19 mouse cellular contexts compared by ENCODE assay signal in the genomic region with DNA sequence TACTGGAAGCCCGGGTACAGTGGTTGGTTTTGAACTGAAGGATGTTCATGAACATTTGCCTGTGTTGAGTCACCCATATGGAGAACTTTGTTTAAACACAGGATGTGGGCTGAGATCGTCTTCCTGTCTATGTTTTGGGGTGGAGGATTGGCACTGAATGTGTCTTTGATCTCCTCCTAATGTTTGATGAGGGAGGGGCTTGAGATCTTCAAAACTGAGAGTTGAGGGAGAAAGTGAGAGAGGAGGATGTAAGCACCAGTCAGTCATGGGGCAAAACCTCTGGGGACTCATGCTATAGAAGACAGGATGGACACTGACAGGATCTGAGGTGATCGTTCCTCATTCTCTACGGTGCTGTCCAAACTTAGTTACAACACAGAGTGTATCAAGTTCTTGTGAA. TPM values are rescaled to one million over a fixed set of nuclear protein-coding genes. Genes with fewer than 3 reads are reported as not detected.
DNase-seq lines count a peak whose midpoint lies in the region; ATAC-seq and TF ChIP-seq lines count a peak whose summit lies in the region.
"Had no signal": no experiment of that assay in that cellular context is flagged by ENCODE, and none has a peak within 500 bp of the region (broad histone marks: within the 10 kb centered on the region; RNA-seq: fewer than 3 reads in every experiment).

No protein-coding gene starts in this region.

- WGBS in liver, adult 2 months = 76% methylated on average over 4 of the region's 4 CpGs
- 49% methylated on average over 4 of the region's 4 CpGs for WGBS in liver, embryonic 11.5 days
- WGBS in thymus, adult 2 months = 9% methylated on average over 4 of the region's 4 CpGs
- WGBS in forebrain, embryonic 13.5 days = 72% methylated on average over 4 of the region's 4 CpGs

- H3K27ac ChIP-seq in liver, adult 2 months (replicated peaks; ENCODE audit: insufficient read depth, low read depth, low read length) = no peak overlapping the region
- H3K27ac ChIP-seq in liver, embryonic 11.5 days (ENCODE audit: low read depth, low read length) = no peak overlapping the region
- peak overlapping the region; percentile 7; the same call in 1 of the 2 replicates for H3K27ac ChIP-seq in thymus, adult 2 months (ENCODE audit: control insufficient read depth, insufficient read depth, low read length)
- no peak overlapping the region for H3K27ac ChIP-seq in forebrain, embryonic 13.5 days
- H3K27ac ChIP-seq: kidney, postnatal 0 days; liver, embryonic 14.5 days; neural tube, embryonic 15.5 days had no signal

- no peaks in the 10 kb centered on the region for H3K9me3 ChIP-seq in liver, embryonic 11.5 days (ENCODE audit: control insufficient read depth, low read length)
- no peaks in the 10 kb centered on the region for H3K9me3 ChIP-seq in forebrain, embryonic 13.5 days (replicated peaks)
- H3K9me3 ChIP-seq: megakaryocyte, embryonic 14.5 days; neural tube, embryonic 15.5 days had no signal

- no peaks in the 10 kb centered on the region for H3K27me3 ChIP-seq in liver, adult 2 months (ENCODE audit: control insufficient read depth, insufficient read depth, low read length)
- H3K27me3 ChIP-seq in liver, embryonic 11.5 days (replicated peaks; ENCODE audit: control insufficient read depth, insufficient read depth, low read length) = no peaks in the 10 kb centered on the region
- H3K27me3 ChIP-seq in thymus, adult 2 months (ENCODE audit: control insufficient read depth, insufficient read depth, low read length) = no peaks in the 10 kb centered on the region
- no peaks in the 10 kb centered on the region for H3K27me3 ChIP-seq in forebrain, embryonic 13.5 days
- H3K27me3 ChIP-seq: megakaryocyte, embryonic 14.5 days; neural tube, embryonic 15.5 days had no signal

- H3K4me2 ChIP-seq in liver, embryonic 11.5 days = no peak overlapping the region
- H3K4me2 ChIP-seq in forebrain, embryonic 13.5 days = no peak overlapping the region
- H3K4me2 ChIP-seq: neural tube, embryonic 15.5 days had no signal

- no peaks in the 10 kb centered on the region for H3K79me2 ChIP-seq in liver, adult 2 months (ENCODE audit: control insufficient read depth, insufficient read depth, low read length)

- peak; percentile 7 for DNase-seq in liver, adult 2 months (ENCODE audit: extremely low read depth, low read depth, low spot score)
- no peak for DNase-seq in liver, embryonic 11.5 days (ENCODE audit: low spot score)
- peak; percentile 78 for DNase-seq in thymus, adult 2 months
- no peak for DNase-seq in urinary bladder, postnatal 36 days (ENCODE audit: low spot score in 2 of 2)
- DNase-seq in adrenal gland, adult 8-10 months = no peak
- DNase-seq: cerebellum, adult 18-20 months had no signal

- no peaks in the 10 kb centered on the region for H3K4me1 ChIP-seq in liver, adult 2 months (ENCODE audit: control insufficient read depth, insufficient read depth, low read length)
- no peaks in the 10 kb centered on the region for H3K4me1 ChIP-seq in liver, embryonic 11.5 days (replicated peaks; ENCODE audit: control insufficient read depth, insufficient read depth, low read length)
- H3K4me1 ChIP-seq in thymus, adult 2 months (replicated peaks; ENCODE audit: control insufficient read depth, insufficient read depth, low read length) = peaks cover 5% of the 10 kb centered on the region; the same call in 1 of the 2 replicates
- H3K4me1 ChIP-seq in forebrain, embryonic 13.5 days = no peaks in the 10 kb centered on the region
- H3K4me1 ChIP-seq: neural tube, embryonic 15.5 days had no signal

- no peak overlapping the region for H3K9ac ChIP-seq in liver, adult 2 months (ENCODE audit: low read depth, low read length)
- H3K9ac ChIP-seq in liver, embryonic 11.5 days (ENCODE audit: low read depth, low read length) = no peak overlapping the region
- no peak overlapping the region for H3K9ac ChIP-seq in forebrain, embryonic 13.5 days
- H3K9ac ChIP-seq: liver, embryonic 14.5 days; neural tube, embryonic 15.5 days had no signal

- no peak overlapping the region for H3K4me3 ChIP-seq in liver, adult 2 months (ENCODE audit: insufficient read depth, low read depth, low read length)
- no peak overlapping the region for H3K4me3 ChIP-seq in liver, embryonic 11.5 days (ENCODE audit: low read depth, low read length)
- no peak overlapping the region for H3K4me3 ChIP-seq in thymus, adult 2 months (ENCODE audit: control insufficient read depth, insufficient read depth, low read length)
- no peak overlapping the region for H3K4me3 ChIP-seq in forebrain, embryonic 13.5 days
- H3K4me3 ChIP-seq: megakaryocyte, embryonic 14.5 days; neural tube, embryonic 15.5 days had no signal

- no peak for TF ChIP-seq POLR2A in liver, adult 2 months (IDR thresholded peaks at IDR 0.05; ENCODE audit: extremely low read depth, insufficient read depth, low read length)
- no peak for TF ChIP-seq POLR2A in thymus, adult 2 months (IDR thresholded peaks at IDR 0.05; ENCODE audit: control insufficient read depth, extremely low read depth, insufficient read depth, low read length, poor library complexity)

- TF ChIP-seq CTCF in liver, adult 2 months (IDR thresholded peaks at IDR 0.05; ENCODE audit: low read depth, low read length) = no peak
- no peak for TF ChIP-seq CTCF in thymus, adult 2 months (IDR thresholded peaks at IDR 0.05; ENCODE audit: borderline replicate concordance, control insufficient read depth, extremely low read depth, insufficient read depth, low read length, poor library complexity)

- ATAC-seq in liver, embryonic 11.5 days (replicated peaks; ENCODE audit: low FRiP score) = no peak
- peak; percentile 90 for ATAC-seq in CD4-positive, CD25-positive, alpha-beta regulatory T cell, adult 4 months
- peak; percentile 93 for ATAC-seq in inflammation-experienced regulatory T-cells, adult 6 months
- ATAC-seq in forebrain, embryonic 13.5 days = no peak

- H3K36me3 ChIP-seq in liver, adult 2 months (ENCODE audit: control insufficient read depth, insufficient read depth, low read length) = no peaks in the 10 kb centered on the region
- no peaks in the 10 kb centered on the region for H3K36me3 ChIP-seq in liver, embryonic 11.5 days (ENCODE audit: control insufficient read depth, insufficient read depth, low read length)
- H3K36me3 ChIP-seq in thymus, adult 2 months (ENCODE audit: control insufficient read depth, insufficient read depth, low read length) = no peaks in the 10 kb centered on the region
- no peaks in the 10 kb centered on the region for H3K36me3 ChIP-seq in forebrain, embryonic 13.5 days (ENCODE audit: poor library complexity, severe bottlenecking)
- H3K36me3 ChIP-seq: neural tube, embryonic 15.5 days had no signal

RNA-seq across cellular contexts. Expression of a gene that starts 32.6 kb away (rescaled TPM):
- 7.3 and 8.0 TPM in 2 replicates for total RNA-seq in liver, adult 2 months (2014; rRNA removed)
- polyA plus RNA-seq in liver, adult 2 months (2012; rRNA removed) = 3.4 and 4.9 TPM in 2 replicates
- polyA plus RNA-seq in liver, embryonic 11.5 days (2014; fragmentation: Nextera tagmentation; extraction: Ambion mirVana) = 5.2 and 6.1 TPM in 2 replicates
- 100 to 1,000 TPM; 189 to 222 TPM for polyA plus RNA-seq in CD4-positive, CD25-positive, alpha-beta regulatory T cell, adult 4 months (2017; shearing (Covaris generic))
- polyA plus RNA-seq in inflammation-experienced regulatory T-cells, adult 6 months (2017; shearing (Covaris generic)) = 100 to 1,000 TPM; 110 to 379 (median 324) TPM
- polyA plus RNA-seq in thymus, adult 2 months (2012; rRNA removed) = 39.5 and 47.6 TPM in 2 replicates
- 0.25 and 0.55 TPM in 2 replicates for polyA plus RNA-seq in forebrain, embryonic 13.5 days (2015; fragmentation: Nextera tagmentation; extraction: Ambion mirVana)
- total RNA-seq in adrenal gland, adult 8-10 months (2022) = 1 to 10 TPM; 2.4 to 8.7 (median 4.8) TPM

RNA-seq across cellular contexts. Expression of a gene that starts 43.6 kb away (rescaled TPM):
- total RNA-seq in liver, adult 2 months (2014; rRNA removed) = not detected in 2 replicates
- not detected in 2 replicates for polyA plus RNA-seq in liver, adult 2 months (2012; rRNA removed)
- polyA plus RNA-seq in liver, embryonic 11.5 days (2014; fragmentation: Nextera tagmentation; extraction: Ambion mirVana) = not detected in 2 replicates
- under 1 TPM; 0.49 to 0.51 TPM for polyA plus RNA-seq in CD4-positive, CD25-positive, alpha-beta regulatory T cell, adult 4 months (2017; shearing (Covaris generic))
- polyA plus RNA-seq in inflammation-experienced regulatory T-cells, adult 6 months (2017; shearing (Covaris generic)) = under 1 TPM in 2 of 3 experiments, not detected in 1; 0.46 to 0.67 TPM
- 0.11 TPM in 2 replicates for polyA plus RNA-seq in thymus, adult 2 months (2012; rRNA removed)
- polyA plus RNA-seq in forebrain, embryonic 13.5 days (2015; fragmentation: Nextera tagmentation; extraction: Ambion mirVana) = not detected in 2 replicates
- total RNA-seq in adrenal gland, adult 8-10 months (2022) = not detected
- total RNA-seq: layer of hippocampus, postnatal 10 days; left cerebral cortex, postnatal 36 days; midbrain, postnatal 0 days had no signal
- polyA plus RNA-seq: gonadal fat pad, adult 2 months; heart, postnatal 0 days; kidney, postnatal 0 days; midbrain, postnatal 0 days; neural tube, embryonic 15.5 days; stomach, embryonic 14.5 days had no signal

Comparison
In these comparisons a context has a peak if more than half of its experiments do, and no peak if none do; other contexts are left out.
1. DNase-seq: peak in liver, adult 2 months (single experiment) and thymus, adult 2 months (single experiment); none in liver, embryonic 11.5 days (single experiment), urinary bladder, postnatal 36 days (0 of 2) and adrenal gland, adult 8-10 months (single experiment).
2. ATAC-seq: peak in CD4-positive, CD25-positive, alpha-beta regulatory T cell, adult 4 months (single experiment) and inflammation-experienced regulatory T-cells, adult 6 months (single experiment); none in liver, embryonic 11.5 days (single experiment) and forebrain, embryonic 13.5 days (single experiment).